Mouse (Mus musculus) stomach, postnatal 0 days (tissue): ENCODE data around the gene Jph2.
A peak's percentile ranks its signal among the peaks of the same experiment; 100 is the strongest.

Experiments used
- CTCF ChIP-seq: IDR thresholded peaks from 2 replicates; pipeline ENCODE4 v1.5.1; 2016; ENCODE audit warnings: antibody characterized with exemption, low read depth, mild to moderate bottlenecking, moderate library complexity
- EP300 ChIP-seq: optimal IDR thresholded peaks from 2 replicates; pipeline ENCODE3; 2016; ENCODE audit warnings: antibody characterized with exemption

GRCm38 (mm10) chr2:163401221-163401620, 3.4 kb upstream of the Jph2 start:
- TF ChIP-seq CTCF = peak; percentile 100
- TF ChIP-seq EP300 = no peak
